Mouse (Mus musculus) liver, embryonic 14.5 days (tissue): ENCODE measurements around the gene Tgfbr3. TPM values are rescaled to one million over a fixed set of nuclear protein-coding genes. Genes with fewer than 3 reads are reported as not detected.

ENCODE experiments used
- ATAC-seq: fragments of 200-750 bp; cut with Nextera tagmentation; 2 replicates; pipeline ENCODE4 v1.8.0; 2017; ENCODE audit warnings: moderate number of reproducible peaks, mild to moderate bottlenecking, moderate library complexity; ENCODE audit not compliant: insufficient read depth
- DNase-seq, 3 experiments: peaks; one replicate each; pipeline ENCODE4 v3.0.0-alpha.2; 2012 to 2013; ENCODE audit warnings: low read depth in 3 of 3, low spot score in 3 of 3
- H3K27ac ChIP-seq: fragments of 300-500 bp; sonication (generic); 2 replicates; pipeline ENCODE4 v1.5.1; 2014; ENCODE audit warnings: moderate library complexity, mild to moderate bottlenecking, control low read depth, inconsistent platforms
- H3K27me3 ChIP-seq: fragments of 300-500 bp; sonication (generic); 2 replicates; pipeline ENCODE4 v1.6.1; 2014; ENCODE audit warnings: mild to moderate bottlenecking, low read length, moderate library complexity; ENCODE audit not compliant: control insufficient read depth, insufficient read depth
- H3K36me3 ChIP-seq: fragments of 300-500 bp; sonication (generic); replicated peaks from 2 replicates; pipeline ENCODE4 v1.6.1; 2014; ENCODE audit warnings: low read depth; ENCODE audit not compliant: control insufficient read depth, insufficient read depth
- H3K4me1 ChIP-seq, 2 experiments: fragments of 200-500 bp in 1 of 2; fragments of 300-500 bp in 1 of 2; sonication (generic) in 1 of 2; replicated peaks; 2 replicates each; pipeline ENCODE4 v1.6.1; 2012 to 2014; ENCODE audit warnings: antibody characterized with exemption in 1 of 2, inconsistent platforms in 1 of 2, low read length in 1 of 2; ENCODE audit not compliant: control insufficient read depth in 2 of 2, insufficient read depth in 2 of 2
- H3K4me2 ChIP-seq: fragments of 300-500 bp; sonication (generic); 2 replicates; pipeline ENCODE4 v1.6.1; 2014; ENCODE audit warnings: low read depth, mild to moderate bottlenecking, control low read depth, moderate library complexity
- H3K4me3 ChIP-seq, 2 experiments: fragments of 200-500 bp in 1 of 2; fragments of 300-500 bp in 1 of 2; sonication (generic) in 1 of 2; 2 replicates each; pipeline ENCODE4 v1.5.1; 2012 to 2014; ENCODE audit warnings: low read depth in 2 of 2, low read length in 2 of 2, mild to moderate bottlenecking in 2 of 2, control low read depth in 1 of 2, inconsistent platforms in 1 of 2, moderate library complexity in 1 of 2; ENCODE audit not compliant: insufficient read depth in 1 of 2
- H3K9ac ChIP-seq: fragments of 300-500 bp; sonication (generic); replicated peaks from 2 replicates; pipeline ENCODE4 v1.6.1; 2014; ENCODE audit warnings: mild to moderate bottlenecking, control low read depth, moderate library complexity
- H3K9me3 ChIP-seq: fragments of 300-500 bp; sonication (generic); 2 replicates; pipeline ENCODE4 v1.6.1; 2016; ENCODE audit warnings: low read length, mixed read lengths; ENCODE audit not compliant: control insufficient read depth
- CTCF ChIP-seq: IDR thresholded peaks from 2 replicates; pipeline ENCODE4 v1.5.1; 2016; ENCODE audit warnings: antibody characterized with exemption, low read depth, control low read depth
- EP300 ChIP-seq: IDR thresholded peaks from 2 replicates; pipeline ENCODE4 v1.6.1; 2016; ENCODE audit warnings: antibody characterized with exemption, low read depth
- WGBS: fragments of 180-500 bp; shearing (Covaris S2); extraction: QIAGEN DNeasy Blood & Tissue Kit; methylation state at CpG from one replicate; pipeline ENCODE4 v1.1.7; 2014; ENCODE audit not compliant: insufficient replicate concordance; 5-methylcytosine and 5-hydroxymethylcytosine counted together
- polyA plus RNA-seq, 2 experiments: library from polyadenylated mRNA; depleted of rRNA in 1 of 2; stranded (reverse) in 1 of 2; unstranded in 1 of 2; fragments of >200 nt; fragmentation: Nextera tagmentation in 1 of 2; extraction: Ambion mirVana in 1 of 2; gene quantifications; 2 replicates each; pipeline versions ENCODE4 v1.2.1 to v1.2.3; 2012 to 2014

Gene Tgfbr3
- polyA plus RNA-seq, 2 experiments = 4.3 to 7.5 TPM

DNA sequence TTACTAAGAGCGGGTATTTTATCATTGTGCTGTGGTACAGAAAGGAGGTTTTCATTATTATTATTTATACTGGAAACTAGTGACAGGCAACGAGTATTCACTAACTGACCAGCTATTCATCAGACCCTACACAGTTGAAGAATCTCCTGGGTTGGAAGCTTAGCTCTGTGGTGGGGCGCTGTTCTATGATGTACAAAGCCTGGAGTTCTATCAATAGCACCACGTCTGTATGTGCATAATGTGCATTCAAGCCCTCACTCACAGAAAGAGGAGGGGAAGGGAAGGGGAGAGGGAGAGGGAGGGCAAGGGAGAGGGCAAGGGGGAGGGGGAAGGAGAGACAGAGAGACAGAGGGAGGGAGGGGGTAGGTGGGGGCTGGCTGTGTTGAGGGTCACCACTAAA, 215.1 kb downstream of the Tgfbr3 start:
- 62% methylated on average over 4 of the region's 4 CpGs for WGBS
- TF ChIP-seq EP300 = no peak
- no peak for TF ChIP-seq CTCF
- Histone ChIP-seq H3K27ac (no peak overlapping the region), H3K4me2 (no peak overlapping the region), H3K36me3 (no peaks in the 10 kb centered on the region), H3K4me1 (peaks cover 0 to 6% of the 10 kb centered on the region in 2 experiments; a peak in 2 of 4 replicates), H3K27me3 (no peaks in the 10 kb centered on the region), H3K9ac (no peak overlapping the region), H3K4me3 (no peak overlapping the region), H3K9me3 (no peaks in the 10 kb centered on the region)
- DNase-seq (no peak), ATAC-seq (no peak)

DNA sequence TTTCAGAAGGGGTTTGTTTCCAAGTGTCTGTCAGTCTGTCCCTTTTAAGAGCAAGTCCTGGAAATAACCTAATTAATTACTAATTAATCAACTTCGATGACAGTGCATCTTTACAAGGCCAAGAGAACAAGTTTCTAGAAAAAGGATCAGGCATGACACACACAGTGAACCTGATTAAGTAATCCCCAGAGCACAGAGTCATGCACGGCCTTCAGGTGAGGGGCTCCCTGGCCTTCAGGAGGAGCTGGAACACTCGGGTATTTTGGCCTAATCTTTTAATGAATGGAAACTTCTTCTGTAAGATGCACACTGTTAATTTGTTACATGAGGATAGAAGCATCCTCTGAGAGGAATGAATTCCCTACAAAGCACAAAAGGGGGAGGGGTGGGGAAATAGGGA, 215.9 kb downstream of the Tgfbr3 start:
- 46% methylated on average over 3 of the region's 3 CpGs for WGBS
- ATAC-seq = no peak
- no peak overlapping the region for H3K27ac ChIP-seq
- no peak overlapping the region for H3K9ac ChIP-seq
- no peaks in the 10 kb centered on the region for H3K36me3 ChIP-seq
- no peaks in the 10 kb centered on the region for H3K27me3 ChIP-seq
- no peak for TF ChIP-seq CTCF
- no peak for TF ChIP-seq EP300
- H3K4me1 ChIP-seq = peaks cover 0 to 5% of the 10 kb centered on the region in 2 experiments; a peak in 2 of 4 replicates
- no peak overlapping the region for H3K4me3 ChIP-seq
- H3K4me2 ChIP-seq = no peak overlapping the region
- DNase-seq = no peak
- H3K9me3 ChIP-seq = no peaks in the 10 kb centered on the region

DNA sequence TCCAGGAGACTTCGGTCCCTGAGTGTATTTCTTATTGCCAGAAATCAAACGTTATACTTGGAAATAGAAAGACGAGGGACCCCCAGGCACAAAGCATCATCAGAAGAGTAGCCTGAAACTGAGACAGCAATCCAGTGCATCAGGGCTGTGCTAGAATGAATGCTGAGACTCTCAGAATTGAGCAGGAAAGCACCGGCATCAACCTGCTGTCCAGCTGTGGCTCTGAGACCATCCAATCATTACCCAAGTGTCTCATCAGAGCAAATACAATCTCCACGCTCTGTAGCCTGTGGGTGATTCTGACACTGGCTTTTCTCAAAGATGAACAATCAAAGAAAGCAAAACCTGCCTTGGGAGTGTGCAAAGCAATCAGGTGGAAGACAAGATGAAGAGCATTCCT, 221.3 kb downstream of the Tgfbr3 start:
- Histone ChIP-seq H3K4me2 (no peak overlapping the region), H3K27me3 (no peaks in the 10 kb centered on the region), H3K9ac (no peak overlapping the region), H3K9me3 (no peaks in the 10 kb centered on the region), H3K36me3 (no peaks in the 10 kb centered on the region), H3K4me1 (no peaks in the 10 kb centered on the region), H3K27ac (no peak overlapping the region), H3K4me3 (no peak overlapping the region)
- no peak for ATAC-seq
- WGBS = 64% methylated on average over 5 of the region's 5 CpGs
- no peak for DNase-seq
- TF ChIP-seq CTCF (no peak), EP300 (no peak)

DNA sequence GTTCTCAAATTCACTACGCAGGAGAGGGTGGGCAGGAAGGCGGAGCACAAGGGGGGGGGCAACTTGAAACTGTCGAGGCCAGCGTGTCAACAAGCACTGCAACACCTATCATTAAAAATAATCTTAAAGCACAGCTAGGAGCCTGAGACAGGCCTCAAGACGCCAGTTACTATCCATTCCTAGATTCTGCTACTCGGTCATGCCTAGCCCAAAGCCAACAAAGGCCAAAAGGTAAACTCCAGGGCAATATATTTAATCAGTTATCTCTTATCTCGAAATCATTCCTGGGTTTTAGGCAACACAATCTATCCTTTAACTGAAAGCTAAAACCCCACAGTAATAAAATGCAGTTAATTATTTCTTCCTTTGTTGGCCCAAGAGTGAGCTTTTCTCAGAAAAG, 221.9 kb downstream of the Tgfbr3 start:
- WGBS = 55% methylated on average over 7 of the region's 7 CpGs
- ATAC-seq = no peak
- TF ChIP-seq CTCF (no peak), EP300 (no peak)

DNA sequence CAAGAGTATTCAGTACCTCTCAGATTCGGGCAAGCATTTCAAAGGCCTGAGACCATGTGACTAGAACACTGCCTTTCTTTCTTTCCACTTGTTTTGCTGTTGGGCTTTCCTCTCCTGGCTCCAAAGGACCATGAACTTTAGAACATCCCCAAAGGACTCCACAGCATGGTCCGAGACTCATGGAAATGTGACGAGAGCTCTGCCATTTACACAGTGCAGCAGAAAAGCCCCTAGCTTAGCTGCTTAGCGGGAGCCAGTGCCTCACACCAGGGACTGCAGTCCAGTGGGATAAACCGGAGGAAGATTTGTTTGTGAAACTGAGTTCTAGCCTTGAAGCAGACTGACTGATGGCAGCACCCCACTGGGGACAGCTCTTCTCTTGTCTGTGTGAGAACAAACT, 224.5 kb downstream of the Tgfbr3 start:
- H3K27ac ChIP-seq = no peak overlapping the region
- H3K9ac ChIP-seq = no peak overlapping the region
- H3K4me1 ChIP-seq = no peaks in the 10 kb centered on the region
- H3K4me3 ChIP-seq = no peak overlapping the region
- DNase-seq (no peak), ATAC-seq (no peak)
- H3K36me3 ChIP-seq = no peaks in the 10 kb centered on the region
- no peak for TF ChIP-seq EP300
- TF ChIP-seq CTCF = no peak
- H3K27me3 ChIP-seq = no peaks in the 10 kb centered on the region
- H3K4me2 ChIP-seq = no peak overlapping the region
- WGBS = 63% methylated on average over 5 of the region's 5 CpGs
- H3K9me3 ChIP-seq = no peaks in the 10 kb centered on the region

More for the DNA sequence above, 221.9 kb downstream of the Tgfbr3 start:
- H3K4me1 ChIP-seq = no peaks in the 10 kb centered on the region
- H3K4me2 ChIP-seq = no peak overlapping the region
- no peak for DNase-seq
- no peak overlapping the region for H3K27ac ChIP-seq
- H3K9me3 ChIP-seq = no peaks in the 10 kb centered on the region
- no peaks in the 10 kb centered on the region for H3K27me3 ChIP-seq
- no peak overlapping the region for H3K9ac ChIP-seq
- H3K36me3 ChIP-seq = no peaks in the 10 kb centered on the region
- H3K4me3 ChIP-seq = no peak overlapping the region
